Mouse (Mus musculus) midbrain, embryonic 16.5 days (tissue): ENCODE results near the gene Olfr457. TPM values are rescaled to one million over a fixed set of nuclear protein-coding genes. Genes with fewer than 3 reads are reported as not detected.
"Not testable (repeated sequence)": the region's sequence is repeated elsewhere in the genome, so short reads cannot be mapped to it uniquely, and the experiment has no call there.

Experiments used
- ATAC-seq: fragments of 200-750 bp; cut with Nextera tagmentation; 2 replicates; pipeline ENCODE4 v1.8.0; 2017; ENCODE audit warnings: moderate TSS enrichment
- H3K27ac ChIP-seq: fragments of 300-500 bp; sonication (generic); 2 replicates; pipeline ENCODE4 v1.5.1; 2014; ENCODE audit warnings: mild to moderate bottlenecking, low read length, mixed read lengths
- H3K27me3 ChIP-seq: fragments of 300-500 bp; sonication (generic); 2 replicates; pipeline ENCODE4 v1.6.1; 2014; ENCODE audit warnings: low read depth, low read length, mixed read lengths; ENCODE audit not compliant: control insufficient read depth, insufficient read depth
- H3K36me3 ChIP-seq: fragments of 300-500 bp; sonication (generic); 2 replicates; pipeline ENCODE4 v1.6.1; 2014; ENCODE audit warnings: mild to moderate bottlenecking, low read length, moderate library complexity, mixed read lengths; ENCODE audit not compliant: control insufficient read depth, insufficient read depth
- H3K4me1 ChIP-seq: fragments of 300-500 bp; sonication (generic); 2 replicates; pipeline ENCODE4 v1.6.1; 2014; ENCODE audit warnings: mild to moderate bottlenecking, low read length, mixed read lengths; ENCODE audit not compliant: control insufficient read depth, insufficient read depth
- H3K4me2 ChIP-seq: fragments of 300-500 bp; sonication (generic); 2 replicates; pipeline ENCODE4 v1.6.1; 2014; ENCODE audit warnings: mild to moderate bottlenecking, low read length, mixed read lengths
- H3K4me3 ChIP-seq: fragments of 300-500 bp; sonication (generic); 2 replicates; pipeline ENCODE4 v1.5.1; 2014; ENCODE audit warnings: low read depth, mild to moderate bottlenecking, low read length, moderate library complexity, mixed read lengths
- H3K9ac ChIP-seq: fragments of 300-500 bp; sonication (generic); 2 replicates; pipeline ENCODE4 v1.6.1; 2014; ENCODE audit warnings: low read depth, low read length, mixed read lengths
- H3K9me3 ChIP-seq: fragments of 300-500 bp; sonication (generic); replicated peaks from 2 replicates; pipeline ENCODE4 v1.6.1; 2014; ENCODE audit warnings: mild to moderate bottlenecking, low read length, mixed read lengths; ENCODE audit not compliant: control insufficient read depth, poor library complexity, severe bottlenecking
- WGBS: fragments of 180-500 bp; shearing (Covaris S2); extraction: QIAGEN DNeasy Blood & Tissue Kit; methylation state at CpG from one replicate; pipeline ENCODE4 v1.1.7; 2014; 5-methylcytosine and 5-hydroxymethylcytosine counted together
- polyA plus RNA-seq: library from polyadenylated mRNA; unstranded; fragments of >200 nt; fragmentation: Nextera tagmentation; extraction: Ambion mirVana; gene quantifications from 2 replicates; pipeline ENCODE4 v1.2.1, GENCODE M21; 2015

The Olfr457 gene
- not detected in 2 replicates for polyA plus RNA-seq

GRCm38 (mm10) chr6:42476235-42476634, at the start of gene Olfr457:
Olfr457 (minus strand) TSS chr6:42476335.
- ATAC-seq = no peak
- no peak within 1 kb of the TSS for H3K4me3 ChIP-seq
- H3K36me3 ChIP-seq = no peaks in the 10 kb centered on the region
- WGBS = 73% methylated on average over 1 of the region's 1 CpGs
- no peaks in the 10 kb centered on the region for H3K4me1 ChIP-seq
- H3K27ac ChIP-seq = no peak within 1 kb of the TSS
- no peak within 1 kb of the TSS for H3K4me2 ChIP-seq
- H3K9ac ChIP-seq = no peak within 1 kb of the TSS
- no peaks in the 10 kb centered on the region for H3K27me3 ChIP-seq
- no peaks in the 10 kb centered on the region for H3K9me3 ChIP-seq

GRCm38 (mm10) chr6:42513461-42513860, 37.3 kb upstream of the Olfr457 start:
- no peak for ATAC-seq
- H3K4me2 ChIP-seq = no peak overlapping the region
- WGBS = 78% methylated on average over 1 of the region's 1 CpGs
- H3K4me3 ChIP-seq = no peak overlapping the region
- no peaks in the 10 kb centered on the region for H3K4me1 ChIP-seq
- H3K27ac ChIP-seq = no peak overlapping the region
- H3K9me3 ChIP-seq = no peaks in the 10 kb centered on the region
- H3K36me3 ChIP-seq = no peaks in the 10 kb centered on the region
- no peaks in the 10 kb centered on the region for H3K27me3 ChIP-seq
- no peak overlapping the region for H3K9ac ChIP-seq

- Histone ChIP-seq H3K9me3 (no peaks in the 10 kb centered on the region), H3K4me3 (no peak overlapping the region), H3K4me2 (no peak overlapping the region), H3K27ac (no peak overlapping the region), H3K36me3 (no peaks in the 10 kb centered on the region), H3K9ac (no peak overlapping the region), H3K27me3 (no peaks in the 10 kb centered on the region), H3K4me1 (no peaks in the 10 kb centered on the region)
- no peak for ATAC-seq
Observed at GRCm38 (mm10) chr6:42509311-42509710, 33.2 kb upstream of the Olfr457 start.

- H3K4me1 ChIP-seq = no peaks in the 10 kb centered on the region
- ATAC-seq = no peak
- WGBS = 90% methylated on average over 2 of the region's 2 CpGs
Observed at GRCm38 (mm10) chr6:42503478-42503877, 27.3 kb upstream of the Olfr457 start.

GRCm38 (mm10) chr6:42489731-42490130, 13.6 kb upstream of the Olfr457 start:
- H3K4me1 ChIP-seq = no peaks in the 10 kb centered on the region

More at GRCm38 (mm10) chr6:42503478-42503877, 27.3 kb upstream of the Olfr457 start:
- H3K4me2 ChIP-seq = no peak overlapping the region
- H3K27ac ChIP-seq = no peak overlapping the region
- no peaks in the 10 kb centered on the region for H3K9me3 ChIP-seq
- H3K9ac ChIP-seq = no peak overlapping the region
- H3K27me3 ChIP-seq = no peaks in the 10 kb centered on the region
- no peaks in the 10 kb centered on the region for H3K36me3 ChIP-seq
- no peak overlapping the region for H3K4me3 ChIP-seq

GRCm38 (mm10) chr6:42487114-42487513, 11.0 kb upstream of the Olfr457 start, which contains the start of gene Olfr456:
Olfr456 (minus strand) TSS chr6:42487214.
- no peak for ATAC-seq
- 83% methylated on average over 1 of the region's 1 CpGs for WGBS

More at GRCm38 (mm10) chr6:42489731-42490130, 13.6 kb upstream of the Olfr457 start:
- WGBS = 78% methylated on average over 1 of the region's 1 CpGs
- ATAC-seq = no peak
- Histone ChIP-seq H3K9ac (no peak overlapping the region), H3K27me3 (no peaks in the 10 kb centered on the region), H3K27ac (no peak overlapping the region), H3K4me3 (no peak overlapping the region), H3K36me3 (no peaks in the 10 kb centered on the region), H3K9me3 (no peaks in the 10 kb centered on the region), H3K4me2 (no peak overlapping the region)

GRCm38 (mm10) chr6:42484633-42485032, 8.5 kb upstream of the Olfr457 start:
- ATAC-seq = no peak

More at GRCm38 (mm10) chr6:42487114-42487513, 11.0 kb upstream of the Olfr457 start, which contains the start of gene Olfr456:
- no peaks in the 10 kb centered on the region for H3K4me1 ChIP-seq
- H3K9me3 ChIP-seq = no peaks in the 10 kb centered on the region
- H3K4me3 ChIP-seq = no peak within 1 kb of the TSS
- H3K27me3 ChIP-seq = no peaks in the 10 kb centered on the region
- no peak within 1 kb of the TSS for H3K4me2 ChIP-seq
- H3K36me3 ChIP-seq = no peaks in the 10 kb centered on the region
- no peak within 1 kb of the TSS for H3K27ac ChIP-seq
- H3K9ac ChIP-seq = no peak within 1 kb of the TSS

GRCm38 (mm10) chr6:42471298-42471697, 4.8 kb downstream of the Olfr457 start:
- not testable (repeated sequence) for ATAC-seq, H3K27ac ChIP-seq, H3K4me3 ChIP-seq, H3K4me2 ChIP-seq, H3K4me1 ChIP-seq, H3K27me3 ChIP-seq, H3K9ac ChIP-seq, H3K36me3 ChIP-seq, H3K9me3 ChIP-seq
- WGBS = 95% methylated on average over 4 of the region's 4 CpGs

More at GRCm38 (mm10) chr6:42484633-42485032, 8.5 kb upstream of the Olfr457 start:
- no peaks in the 10 kb centered on the region for H3K4me1 ChIP-seq
- H3K27ac ChIP-seq = no peak overlapping the region
- H3K4me3 ChIP-seq = no peak overlapping the region
- no peak overlapping the region for H3K4me2 ChIP-seq
- H3K36me3 ChIP-seq = no peaks in the 10 kb centered on the region
- no peaks in the 10 kb centered on the region for H3K9me3 ChIP-seq
- H3K9ac ChIP-seq = no peak overlapping the region
- H3K27me3 ChIP-seq = no peaks in the 10 kb centered on the region

- Histone ChIP-seq H3K4me1 (no peaks in the 10 kb centered on the region), H3K9ac (no peak overlapping the region), H3K9me3 (no peaks in the 10 kb centered on the region), H3K36me3 (no peaks in the 10 kb centered on the region), H3K27ac (no peak overlapping the region), H3K4me2 (no peak overlapping the region), H3K4me3 (no peak overlapping the region), H3K27me3 (no peaks in the 10 kb centered on the region)
- 93% methylated on average over 4 of the region's 4 CpGs for WGBS
- no peak for ATAC-seq
Observed at GRCm38 (mm10) chr6:42470542-42470941, 5.6 kb downstream of the Olfr457 start.
